Mouse (Mus musculus): ENCODE measurements around the gene Csgalnact2. TPM values are rescaled to one million over a fixed set of nuclear protein-coding genes. Genes with fewer than 3 reads are reported as not detected.
A peak's percentile ranks its signal among the peaks of the same experiment; 100 is the strongest.

The Csgalnact2 gene
- polyA plus RNA-seq, 2 experiments, result 4.5 to 8.6 TPM

DNA sequence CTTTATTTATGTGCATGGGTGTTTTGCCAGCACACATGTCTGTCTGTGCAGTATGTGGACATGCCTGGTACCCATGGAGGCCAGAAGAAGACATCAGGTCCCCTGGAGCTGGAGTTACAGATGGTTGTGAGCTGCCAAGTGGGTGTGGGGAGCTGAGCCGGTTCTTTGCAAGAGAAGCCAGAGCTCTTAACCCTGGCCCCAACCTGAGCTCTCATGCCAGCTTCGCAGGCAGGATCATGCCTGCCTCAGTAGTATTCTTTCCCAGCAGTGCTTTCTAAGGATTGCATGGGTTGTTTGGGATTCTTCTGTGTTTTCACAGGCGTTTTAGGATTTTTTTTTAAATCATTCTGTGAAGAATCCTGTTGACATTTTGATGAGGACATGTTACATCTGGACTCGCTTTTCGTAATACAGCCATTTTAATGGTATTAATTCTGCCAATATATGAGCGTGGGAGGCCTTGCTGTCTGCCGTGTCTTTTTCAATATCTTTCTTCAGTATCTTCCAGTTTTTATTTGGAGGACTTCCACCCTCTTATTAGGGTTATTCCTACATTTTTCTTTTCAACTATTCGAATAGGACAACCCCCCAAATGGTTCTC lies 41.1 kb downstream of the Csgalnact2 start:
- no peak for DNase-seq (ENCODE audit: low read depth in 3 of 3, low spot score in 3 of 3)
- Histone ChIP-seq H3K4me3 (ENCODE audit: insufficient read depth in 1 of 2, low read depth in 2 of 2, low read length in 2 of 2) (no peak overlapping the region), H3K27me3 (ENCODE audit: control insufficient read depth, insufficient read depth, low read length) (no peaks in the 10 kb centered on the region), H3K36me3 (replicated peaks; ENCODE audit: control insufficient read depth, insufficient read depth, low read depth) (no peaks in the 10 kb centered on the region), H3K27ac (no peak overlapping the region), H3K9ac (replicated peaks) (no peak overlapping the region), H3K4me1 (replicated peaks; ENCODE audit: control insufficient read depth in 2 of 2, insufficient read depth in 2 of 2, low read length in 1 of 2) (no peaks in the 10 kb centered on the region), H3K9me3 (ENCODE audit: control insufficient read depth, low read length) (no peaks in the 10 kb centered on the region), H3K4me2 (ENCODE audit: low read depth) (no peak overlapping the region)
- ATAC-seq (ENCODE audit: insufficient read depth), result no peak
- 64% methylated on average over 8 of the region's 8 CpGs for WGBS (ENCODE audit: insufficient replicate concordance)
- no peak for TF ChIP-seq CTCF (IDR thresholded peaks at IDR 0.05; ENCODE audit: low read depth)
- no peak for TF ChIP-seq EP300 (IDR thresholded peaks at IDR 0.05; ENCODE audit: low read depth)

- H3K4me3 ChIP-seq (ENCODE audit: insufficient read depth in 1 of 2, low read depth in 2 of 2, low read length in 2 of 2), result no peak overlapping the region
- no peaks in the 10 kb centered on the region for H3K4me1 ChIP-seq (replicated peaks; ENCODE audit: control insufficient read depth in 2 of 2, insufficient read depth in 2 of 2, low read length in 1 of 2)
- WGBS (ENCODE audit: insufficient replicate concordance), result 67% methylated on average over 9 of the region's 9 CpGs
- no peak overlapping the region for H3K4me2 ChIP-seq (ENCODE audit: low read depth)
- ATAC-seq (ENCODE audit: insufficient read depth) (no peak), DNase-seq (ENCODE audit: low read depth in 3 of 3, low spot score in 3 of 3) (no peak)
- no peak for TF ChIP-seq EP300 (IDR thresholded peaks at IDR 0.05; ENCODE audit: low read depth)
- TF ChIP-seq CTCF (IDR thresholded peaks at IDR 0.05; ENCODE audit: low read depth), result no peak
- no peak overlapping the region for H3K27ac ChIP-seq
- no peak overlapping the region for H3K9ac ChIP-seq (replicated peaks)
- no peaks in the 10 kb centered on the region for H3K27me3 ChIP-seq (ENCODE audit: control insufficient read depth, insufficient read depth, low read length)
- no peaks in the 10 kb centered on the region for H3K36me3 ChIP-seq (replicated peaks; ENCODE audit: control insufficient read depth, insufficient read depth, low read depth)
- H3K9me3 ChIP-seq (ENCODE audit: control insufficient read depth, low read length), result no peaks in the 10 kb centered on the region
Measured at GRCm38 (mm10) chr6:118090827-118091226, 48.1 kb downstream of the Csgalnact2 start.

- Histone ChIP-seq H3K4me3 (ENCODE audit: insufficient read depth in 1 of 2, low read depth in 2 of 2, low read length in 2 of 2) (no peak overlapping the region), H3K9ac (replicated peaks) (no peak overlapping the region), H3K36me3 (replicated peaks; ENCODE audit: control insufficient read depth, insufficient read depth, low read depth) (no peaks in the 10 kb centered on the region), H3K4me2 (ENCODE audit: low read depth) (no peak overlapping the region), H3K27me3 (ENCODE audit: control insufficient read depth, insufficient read depth, low read length) (no peaks in the 10 kb centered on the region), H3K9me3 (ENCODE audit: control insufficient read depth, low read length) (no peaks in the 10 kb centered on the region), H3K27ac (no peak overlapping the region), H3K4me1 (replicated peaks; ENCODE audit: control insufficient read depth in 2 of 2, insufficient read depth in 2 of 2, low read length in 1 of 2) (no peaks in the 10 kb centered on the region)
- DNase-seq (ENCODE audit: low read depth in 3 of 3, low spot score in 3 of 3) (no peak), ATAC-seq (ENCODE audit: insufficient read depth) (no peak)
- whole genome bisulfite sequencing (ENCODE audit: insufficient replicate concordance), result 69% methylated on average over 17 of the region's 17 CpGs
- TF ChIP-seq CTCF (IDR thresholded peaks at IDR 0.05; ENCODE audit: low read depth), result no peak
- TF ChIP-seq EP300 (IDR thresholded peaks at IDR 0.05; ENCODE audit: low read depth), result no peak
Measured at GRCm38 (mm10) chr6:118088750-118089440, 50.0 kb downstream of the Csgalnact2 start.

GRCm38 (mm10) chr6:118087955-118088354 lies 51.0 kb downstream of the Csgalnact2 start:
- Histone ChIP-seq H3K27me3 (ENCODE audit: control insufficient read depth, insufficient read depth, low read length) (no peaks in the 10 kb centered on the region), H3K4me3 (ENCODE audit: insufficient read depth in 1 of 2, low read depth in 2 of 2, low read length in 2 of 2) (no peak overlapping the region), H3K27ac (no peak overlapping the region), H3K9me3 (ENCODE audit: control insufficient read depth, low read length) (no peaks in the 10 kb centered on the region), H3K4me2 (ENCODE audit: low read depth) (no peak overlapping the region), H3K4me1 (replicated peaks; ENCODE audit: control insufficient read depth in 2 of 2, insufficient read depth in 2 of 2, low read length in 1 of 2) (no peaks in the 10 kb centered on the region), H3K36me3 (replicated peaks; ENCODE audit: control insufficient read depth, insufficient read depth, low read depth) (no peaks in the 10 kb centered on the region), H3K9ac (replicated peaks) (no peak overlapping the region)
- DNase-seq (ENCODE audit: low read depth in 3 of 3, low spot score in 3 of 3) (no peak), ATAC-seq (ENCODE audit: insufficient read depth) (no peak)
- WGBS (ENCODE audit: insufficient replicate concordance), result 41% methylated on average over 8 of the region's 8 CpGs
- TF ChIP-seq CTCF (IDR thresholded peaks at IDR 0.05; ENCODE audit: low read depth) (peak; percentile 67), EP300 (IDR thresholded peaks at IDR 0.05; ENCODE audit: low read depth) (no peak)

DNA sequence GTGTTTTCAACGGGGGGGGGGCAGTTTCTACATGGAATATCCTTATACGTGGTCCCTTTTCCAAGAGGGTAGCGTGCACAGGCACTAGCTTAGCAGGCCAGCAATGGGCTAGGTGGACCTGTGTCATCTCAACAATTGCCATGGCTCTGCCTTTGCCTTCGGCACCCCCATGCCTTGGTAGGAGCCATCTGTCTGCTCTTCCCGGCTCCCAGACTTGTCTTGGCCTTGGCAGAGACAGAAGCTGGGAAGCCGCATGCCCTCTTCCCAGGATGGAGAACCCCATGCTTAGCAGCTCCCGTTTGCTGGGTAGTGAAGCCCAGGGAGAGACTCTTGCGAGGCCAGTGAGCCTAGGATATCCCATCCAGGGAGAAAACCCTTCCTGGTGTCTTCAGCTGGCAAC lies 54.3 kb downstream of the Csgalnact2 start:
- no peak overlapping the region for H3K9ac ChIP-seq (replicated peaks)
- ATAC-seq (ENCODE audit: insufficient read depth) (no peak), DNase-seq (ENCODE audit: low read depth in 3 of 3, low spot score in 3 of 3) (no peak)
- H3K4me2 ChIP-seq (ENCODE audit: low read depth), result no peak overlapping the region
- 66% methylated on average over 8 of the region's 8 CpGs for WGBS (ENCODE audit: insufficient replicate concordance)
- TF ChIP-seq EP300 (IDR thresholded peaks at IDR 0.05; ENCODE audit: low read depth) (no peak), CTCF (IDR thresholded peaks at IDR 0.05; ENCODE audit: low read depth) (no peak)
- H3K27ac ChIP-seq, result no peak overlapping the region
- H3K4me3 ChIP-seq (ENCODE audit: insufficient read depth in 1 of 2, low read depth in 2 of 2, low read length in 2 of 2), result no peak overlapping the region
- no peaks in the 10 kb centered on the region for H3K9me3 ChIP-seq (ENCODE audit: control insufficient read depth, low read length)
- H3K36me3 ChIP-seq (replicated peaks; ENCODE audit: control insufficient read depth, insufficient read depth, low read depth), result no peaks in the 10 kb centered on the region
- H3K4me1 ChIP-seq (replicated peaks; ENCODE audit: control insufficient read depth in 2 of 2, insufficient read depth in 2 of 2, low read length in 1 of 2), result no peaks in the 10 kb centered on the region
- no peaks in the 10 kb centered on the region for H3K27me3 ChIP-seq (ENCODE audit: control insufficient read depth, insufficient read depth, low read length)

Data from liver, embryonic 14.5 days (tissue).